Mouse (Mus musculus) limb, embryonic 15.5 days (tissue): ENCODE measurements around the gene Abcb4. TPM values are rescaled to one million over a fixed set of nuclear protein-coding genes. Genes with fewer than 3 reads are reported as not detected.

Source experiments
- ATAC-seq: fragments of 200-750 bp; cut with Nextera tagmentation; 2 replicates; pipeline ENCODE4 v1.8.0; 2017; ENCODE audit warnings: low read depth, moderate TSS enrichment; ENCODE audit not compliant: insufficient number of reproducible peaks, low FRiP score, low TSS enrichment
- H3K27ac ChIP-seq: fragments of 300-500 bp; sonication (generic); 2 replicates; pipeline ENCODE4 v1.5.1; 2015; ENCODE audit warnings: moderate library complexity, mild to moderate bottlenecking, inconsistent platforms
- H3K27me3 ChIP-seq: fragments of 300-500 bp; sonication (generic); 2 replicates; pipeline ENCODE4 v1.6.1; 2015; ENCODE audit warnings: inconsistent platforms
- H3K36me3 ChIP-seq: fragments of 300-500 bp; sonication (generic); 2 replicates; pipeline ENCODE4 v1.6.1; 2015; ENCODE audit warnings: inconsistent platforms
- H3K4me1 ChIP-seq: fragments of 300-500 bp; sonication (generic); 2 replicates; pipeline ENCODE4 v1.6.1; 2015; ENCODE audit warnings: inconsistent platforms
- H3K4me2 ChIP-seq: fragments of 300-500 bp; sonication (generic); 2 replicates; pipeline ENCODE4 v1.6.1; 2015; ENCODE audit warnings: mild to moderate bottlenecking, inconsistent platforms
- H3K4me3 ChIP-seq: fragments of 300-500 bp; sonication (generic); 2 replicates; pipeline ENCODE4 v1.5.1; 2015; ENCODE audit warnings: mild to moderate bottlenecking, inconsistent platforms
- H3K9ac ChIP-seq: fragments of 300-500 bp; sonication (generic); 2 replicates; pipeline ENCODE4 v1.6.1; 2015; ENCODE audit warnings: inconsistent platforms
- H3K9me3 ChIP-seq: fragments of 300-500 bp; sonication (generic); 2 replicates; pipeline ENCODE4 v1.6.1; 2016; ENCODE audit warnings: inconsistent platforms
- WGBS: fragments of 180-500 bp; shearing (Covaris S2); methylation state at CpG from one replicate; pipeline ENCODE4 v1.1.7; 2015; 5-methylcytosine and 5-hydroxymethylcytosine counted together
- polyA plus RNA-seq: library from polyadenylated mRNA; unstranded; fragments of >200 nt; fragmentation: Nextera tagmentation; extraction: Ambion mirVana; gene quantifications from 2 replicates; pipeline ENCODE4 v1.2.1, GENCODE M21; 2015

Gene Abcb4
- polyA plus RNA-seq, 1 experiment from 2014 or later = 0.44 TPM

- Histone ChIP-seq H3K9ac (no peak overlapping the region), H3K4me3 (no peak overlapping the region), H3K4me1 (no peaks in the 10 kb centered on the region), H3K27ac (no peak overlapping the region), H3K9me3 (no peaks in the 10 kb centered on the region), H3K36me3 (no peaks in the 10 kb centered on the region), H3K27me3 (no peaks in the 10 kb centered on the region), H3K4me2 (no peak overlapping the region)
- WGBS = 71% methylated on average over 5 of the region's 5 CpGs
- no peak for ATAC-seq
These were observed 15.7 kb upstream of the Abcb4 start for GRCm38 (mm10) chr5:8877800-8878199.

GRCm38 (mm10) chr5:8885837-8886236 is 7.7 kb upstream of the Abcb4 start:
- Histone ChIP-seq H3K9ac (no peak overlapping the region), H3K4me3 (no peak overlapping the region), H3K27ac (no peak overlapping the region), H3K36me3 (no peaks in the 10 kb centered on the region), H3K4me1 (no peaks in the 10 kb centered on the region), H3K9me3 (no peaks in the 10 kb centered on the region), H3K27me3 (no peaks in the 10 kb centered on the region), H3K4me2 (no peak overlapping the region)
- WGBS = 81% methylated on average over 2 of the region's 2 CpGs
- no peak for ATAC-seq

- peak; percentile 35; the same call in 1 of the 2 replicates for ATAC-seq
- H3K9me3 ChIP-seq = no peaks in the 10 kb centered on the region
- 6% methylated on average over 15 of the region's 15 CpGs for WGBS
- H3K27me3 ChIP-seq = peaks cover 26% of the 10 kb centered on the region
- peak overlapping the region; percentile 59 for H3K4me3 ChIP-seq
- no peak overlapping the region for H3K27ac ChIP-seq
- H3K4me2 ChIP-seq = peak overlapping the region; percentile 96
- no peaks in the 10 kb centered on the region for H3K36me3 ChIP-seq
- peaks cover 5% of the 10 kb centered on the region; the same call in 1 of the 2 replicates for H3K4me1 ChIP-seq
- peak overlapping the region; percentile 42; the same call in 1 of the 2 replicates for H3K9ac ChIP-seq
These were observed 548 bp downstream of the Abcb4 start for GRCm38 (mm10) chr5:8894104-8894425.

- Histone ChIP-seq H3K36me3 (no peaks in the 10 kb centered on the region), H3K4me2 (no peak overlapping the region), H3K4me3 (no peak overlapping the region), H3K9me3 (no peaks in the 10 kb centered on the region), H3K9ac (no peak overlapping the region), H3K4me1 (peaks cover 5% of the 10 kb centered on the region; the same call in 1 of the 2 replicates), H3K27ac (no peak overlapping the region), H3K27me3 (peaks cover 26% of the 10 kb centered on the region)
- no peak for ATAC-seq
- 66% methylated on average over 15 of the region's 15 CpGs for WGBS
These were observed 1.3 kb downstream of the Abcb4 start for GRCm38 (mm10) chr5:8894641-8895490.

GRCm38 (mm10) chr5:8896198-8896597 is 2.7 kb downstream of the Abcb4 start:
- Histone ChIP-seq H3K36me3 (no peaks in the 10 kb centered on the region), H3K4me2 (no peak overlapping the region), H3K27ac (no peak overlapping the region), H3K9me3 (no peaks in the 10 kb centered on the region), H3K9ac (no peak overlapping the region), H3K27me3 (peaks cover 26% of the 10 kb centered on the region), H3K4me3 (no peak overlapping the region), H3K4me1 (peaks cover 5% of the 10 kb centered on the region; the same call in 1 of the 2 replicates)
- no peak for ATAC-seq
- 70% methylated on average over 1 of the region's 1 CpGs for WGBS

GRCm38 (mm10) chr5:8898246-8898645 is 4.7 kb downstream of the Abcb4 start:
- 71% methylated on average over 3 of the region's 3 CpGs for WGBS
- peaks cover under 1% of the 10 kb centered on the region; the same call in 1 of the 2 replicates for H3K4me1 ChIP-seq
- H3K9me3 ChIP-seq = no peaks in the 10 kb centered on the region
- no peaks in the 10 kb centered on the region for H3K36me3 ChIP-seq
- H3K9ac ChIP-seq = no peak overlapping the region
- peaks cover 12% of the 10 kb centered on the region for H3K27me3 ChIP-seq
- no peak for ATAC-seq
- H3K4me3 ChIP-seq = no peak overlapping the region
- H3K4me2 ChIP-seq = no peak overlapping the region
- H3K27ac ChIP-seq = no peak overlapping the region

- Histone ChIP-seq H3K27me3 (no peaks in the 10 kb centered on the region), H3K4me2 (no peak overlapping the region), H3K36me3 (no peaks in the 10 kb centered on the region), H3K9ac (no peak overlapping the region), H3K9me3 (no peaks in the 10 kb centered on the region), H3K4me3 (no peak overlapping the region), H3K27ac (no peak overlapping the region), H3K4me1 (no peaks in the 10 kb centered on the region)
- 59% methylated on average over 1 of the region's 1 CpGs for WGBS
- ATAC-seq = no peak
These were observed 7.5 kb downstream of the Abcb4 start for GRCm38 (mm10) chr5:8901001-8901400.

GRCm38 (mm10) chr5:8902141-8902817 is 8.8 kb downstream of the Abcb4 start:
- ATAC-seq = no peak
- no peak overlapping the region for H3K9ac ChIP-seq

GRCm38 (mm10) chr5:8904539-8904938 is 11.0 kb downstream of the Abcb4 start:
- Histone ChIP-seq H3K4me3 (no peak overlapping the region), H3K36me3 (no peaks in the 10 kb centered on the region), H3K9ac (no peak overlapping the region), H3K27ac (no peak overlapping the region), H3K9me3 (no peaks in the 10 kb centered on the region), H3K27me3 (no peaks in the 10 kb centered on the region), H3K4me2 (no peak overlapping the region), H3K4me1 (no peaks in the 10 kb centered on the region)
- ATAC-seq = no peak
- WGBS = 92% methylated on average over 6 of the region's 6 CpGs

More at GRCm38 (mm10) chr5:8902141-8902817, 8.8 kb downstream of the Abcb4 start:
- no peaks in the 10 kb centered on the region for H3K36me3 ChIP-seq
- H3K4me2 ChIP-seq = no peak overlapping the region
- 73% methylated on average over 6 of the region's 6 CpGs for WGBS
- H3K4me3 ChIP-seq = no peak overlapping the region
- no peaks in the 10 kb centered on the region for H3K27me3 ChIP-seq
- H3K27ac ChIP-seq = no peak overlapping the region
- no peaks in the 10 kb centered on the region for H3K9me3 ChIP-seq
- H3K4me1 ChIP-seq = no peaks in the 10 kb centered on the region

GRCm38 (mm10) chr5:8911567-8912198 is 18.2 kb downstream of the Abcb4 start:
- no peaks in the 10 kb centered on the region for H3K9me3 ChIP-seq

GRCm38 (mm10) chr5:8916400-8916799 is 22.9 kb downstream of the Abcb4 start:
- H3K27me3 ChIP-seq = no peaks in the 10 kb centered on the region
- H3K4me1 ChIP-seq = no peaks in the 10 kb centered on the region
- H3K36me3 ChIP-seq = no peaks in the 10 kb centered on the region
- H3K9me3 ChIP-seq = no peaks in the 10 kb centered on the region
- no peak overlapping the region for H3K4me3 ChIP-seq
- no peak overlapping the region for H3K4me2 ChIP-seq
- H3K27ac ChIP-seq = no peak overlapping the region
- WGBS = 92% methylated on average over 2 of the region's 2 CpGs
- ATAC-seq = no peak
- no peak overlapping the region for H3K9ac ChIP-seq

More at GRCm38 (mm10) chr5:8911567-8912198, 18.2 kb downstream of the Abcb4 start:
- Histone ChIP-seq H3K4me1 (no peaks in the 10 kb centered on the region), H3K27me3 (no peaks in the 10 kb centered on the region), H3K4me3 (no peak overlapping the region), H3K36me3 (no peaks in the 10 kb centered on the region), H3K4me2 (no peak overlapping the region), H3K9ac (no peak overlapping the region), H3K27ac (no peak overlapping the region)
- 77% methylated on average over 8 of the region's 8 CpGs for WGBS
- ATAC-seq = no peak

GRCm38 (mm10) chr5:8917069-8917468 is 23.6 kb downstream of the Abcb4 start:
- Histone ChIP-seq H3K9ac (no peak overlapping the region), H3K9me3 (no peaks in the 10 kb centered on the region), H3K27me3 (no peaks in the 10 kb centered on the region), H3K4me3 (no peak overlapping the region), H3K36me3 (no peaks in the 10 kb centered on the region), H3K4me2 (no peak overlapping the region), H3K27ac (no peak overlapping the region), H3K4me1 (no peaks in the 10 kb centered on the region)
- no peak for ATAC-seq
- WGBS = 58% methylated on average over 6 of the region's 6 CpGs
